Mouse (Mus musculus) large intestine, adult 2 months (tissue): ENCODE data around the gene Gsdme. TPM values are rescaled to one million over a fixed set of nuclear protein-coding genes. Genes with fewer than 3 reads are reported as not detected.

ENCODE experiments used
- DNase-seq: peaks from one replicate; pipeline ENCODE4 v3.0.0-alpha.2; 2012; ENCODE audit warnings: low read depth, low spot score
- WGBS: fragments of 180-500 bp; shearing (Covaris S2); methylation state at CpG from one replicate; pipeline ENCODE4 v1.1.7; 2018; 5-methylcytosine and 5-hydroxymethylcytosine counted together
- polyA plus RNA-seq: library from polyadenylated mRNA; depleted of rRNA; stranded (reverse); fragments of >200 nt; gene quantifications from 2 replicates; pipeline ENCODE4 v1.2.3, GENCODE M21; 2012; rRNA removed

The Gsdme gene
- polyA plus RNA-seq, result 52.1 and 68.5 TPM in 2 replicates

DNA sequence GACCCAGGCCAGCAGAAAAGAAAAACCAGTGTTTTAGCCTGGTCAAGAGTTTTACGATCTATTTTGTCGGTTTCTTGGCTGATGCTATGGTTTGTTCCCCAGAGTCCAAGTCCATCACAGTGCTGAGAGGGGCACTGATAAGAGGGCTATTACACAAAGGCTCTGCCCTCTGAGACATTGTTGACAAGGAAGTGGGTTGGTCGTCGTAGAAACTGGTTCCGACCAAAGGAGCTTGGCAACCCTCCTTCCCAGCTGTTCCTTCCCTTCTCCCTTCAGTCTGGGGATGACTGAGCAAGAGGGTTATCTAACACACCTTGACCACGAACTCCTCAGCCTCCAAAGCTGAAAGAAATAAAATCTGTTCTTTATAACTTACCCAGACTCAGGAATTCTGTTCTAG, at the start of gene Gsdme:
Gene Gsdme (minus strand): TSS at position 193 of the 400 bp plus-strand sequence.
- WGBS, result 22% methylated on average over 6 of the region's 6 CpGs
- no peak for DNase-seq

DNA sequence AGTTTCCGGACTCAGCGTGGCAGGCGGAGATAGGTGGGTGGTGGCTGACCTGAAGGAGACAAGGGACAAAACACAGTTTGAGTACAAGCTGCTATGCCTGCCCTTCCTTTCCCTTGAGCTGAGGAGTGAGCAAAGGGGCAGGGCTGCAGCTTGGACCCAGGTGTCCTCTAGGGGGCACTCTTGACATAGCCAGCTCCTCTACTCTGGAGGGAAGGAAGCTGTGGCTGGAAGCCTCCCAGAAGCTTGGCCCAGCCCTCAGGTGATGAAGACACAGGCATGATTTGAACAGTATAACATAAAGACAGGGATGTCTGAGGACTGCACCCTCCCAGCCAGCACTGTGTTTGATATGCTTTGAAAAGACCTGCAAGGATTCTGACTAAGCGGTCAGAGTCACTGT, 49.0 kb upstream of the Gsdme start:
- peak; percentile 52 for DNase-seq
- WGBS, result 42% methylated on average over 4 of the region's 4 CpGs

DNA sequence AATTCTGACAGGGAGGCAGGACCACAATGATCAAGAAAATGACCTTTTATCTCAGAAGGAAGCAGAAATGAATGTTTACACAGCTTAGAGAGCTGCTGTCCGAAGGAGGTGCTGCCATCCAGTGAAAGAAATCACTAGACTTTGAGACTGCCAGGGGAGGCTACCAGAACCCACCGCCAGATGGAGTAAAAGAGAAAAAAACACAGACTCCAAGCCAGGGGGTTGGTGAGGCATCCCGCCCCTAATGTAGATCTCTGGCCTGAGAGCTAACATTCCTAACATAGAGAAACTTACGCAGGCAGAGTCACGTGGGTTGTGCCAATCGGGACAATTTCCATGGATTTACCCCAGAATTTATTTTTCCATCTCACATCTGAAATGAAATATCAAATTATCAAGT, 45.4 kb upstream of the Gsdme start:
- no peak for DNase-seq
- WGBS, result 39% methylated on average over 6 of the region's 6 CpGs

- 81% methylated on average over 4 of the region's 4 CpGs for WGBS
- DNase-seq, result no peak
Observed at GRCm38 (mm10) chr6:50306625-50307024, 43.0 kb upstream of the Gsdme start.

DNA sequence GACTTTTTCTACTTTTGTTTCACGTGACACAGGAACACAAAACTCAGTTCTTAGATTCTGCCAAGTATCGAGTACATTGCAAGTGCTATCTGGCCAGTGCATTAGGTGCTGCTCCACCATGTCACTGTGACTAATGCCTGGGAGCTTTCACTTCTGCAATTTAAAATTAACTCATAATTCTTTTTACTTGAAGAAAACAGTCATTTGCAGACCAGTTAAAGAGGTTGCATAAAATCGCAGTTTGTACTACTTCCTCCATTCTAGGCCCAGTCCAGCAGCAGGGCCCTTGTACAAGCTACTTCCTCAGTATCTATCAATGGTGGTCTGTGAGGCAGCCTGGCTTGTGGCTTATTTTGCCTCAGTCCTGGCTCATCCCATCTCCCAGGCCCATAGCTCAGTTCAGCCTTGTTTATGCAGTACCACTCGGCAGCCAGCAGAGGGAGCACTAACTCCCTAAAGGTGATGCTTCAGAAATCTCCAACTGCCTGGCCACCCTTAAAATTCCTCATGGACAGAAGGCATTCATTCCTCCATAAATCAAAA, 41.4 kb upstream of the Gsdme start:
- 62% methylated on average over 4 of the region's 4 CpGs for WGBS
- peak; percentile 36 for DNase-seq

DNA sequence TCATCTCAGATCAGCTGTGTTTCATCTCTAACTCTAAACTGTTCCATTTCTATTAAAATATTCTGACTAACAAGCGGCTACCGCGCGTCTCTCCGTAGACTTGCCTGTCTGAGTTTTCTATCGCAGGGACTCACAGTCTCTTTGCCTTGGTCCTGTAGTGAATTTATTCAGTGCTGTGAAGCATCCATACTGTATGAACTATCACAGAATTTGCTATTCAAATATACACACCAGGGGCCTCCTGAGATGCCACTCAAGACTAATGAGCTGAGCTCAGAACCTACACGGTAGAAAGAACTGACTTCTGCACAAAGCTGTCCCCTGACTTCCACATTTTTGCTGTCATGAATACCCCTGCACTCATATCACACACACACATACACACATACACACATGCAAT, 37.5 kb upstream of the Gsdme start:
- 94% methylated on average over 7 of the region's 7 CpGs for WGBS
- no peak for DNase-seq

DNA sequence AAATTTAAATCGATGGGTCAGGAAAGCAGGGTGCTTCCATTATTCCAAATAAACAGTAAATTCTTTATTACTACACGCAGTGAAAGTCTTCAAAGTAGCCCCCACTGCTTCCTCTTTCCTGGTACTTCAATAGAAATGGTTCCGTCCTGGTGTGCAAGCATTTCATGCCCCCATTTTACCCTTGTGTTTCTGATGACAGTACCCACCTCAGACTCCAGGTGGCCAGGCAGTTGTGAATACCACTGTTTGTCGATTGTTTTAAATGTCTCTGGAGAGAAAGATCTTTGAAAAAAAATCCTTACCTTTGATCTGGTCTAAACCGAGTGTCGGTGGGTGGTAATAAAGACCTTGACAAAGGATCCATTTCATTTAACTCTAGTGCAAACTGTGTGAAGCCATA, 37.0 kb upstream of the Gsdme start:
- DNase-seq, result no peak
- 69% methylated on average over 6 of the region's 6 CpGs for WGBS

GRCm38 (mm10) chr6:50299071-50299470, 35.4 kb upstream of the Gsdme start:
- WGBS, result 87% methylated on average over 7 of the region's 7 CpGs
- DNase-seq, result no peak

GRCm38 (mm10) chr6:50297671-50298070, 34.0 kb upstream of the Gsdme start:
- no peak for DNase-seq
- WGBS, result 92% methylated on average over 9 of the region's 9 CpGs

GRCm38 (mm10) chr6:50295136-50295535, 31.5 kb upstream of the Gsdme start:
- 82% methylated on average over 10 of the region's 10 CpGs for WGBS
- DNase-seq, result no peak

GRCm38 (mm10) chr6:50294128-50294527, 30.5 kb upstream of the Gsdme start:
- WGBS, result 22% methylated on average over 1 of the region's 1 CpGs
- DNase-seq, result peak; percentile 51

DNA sequence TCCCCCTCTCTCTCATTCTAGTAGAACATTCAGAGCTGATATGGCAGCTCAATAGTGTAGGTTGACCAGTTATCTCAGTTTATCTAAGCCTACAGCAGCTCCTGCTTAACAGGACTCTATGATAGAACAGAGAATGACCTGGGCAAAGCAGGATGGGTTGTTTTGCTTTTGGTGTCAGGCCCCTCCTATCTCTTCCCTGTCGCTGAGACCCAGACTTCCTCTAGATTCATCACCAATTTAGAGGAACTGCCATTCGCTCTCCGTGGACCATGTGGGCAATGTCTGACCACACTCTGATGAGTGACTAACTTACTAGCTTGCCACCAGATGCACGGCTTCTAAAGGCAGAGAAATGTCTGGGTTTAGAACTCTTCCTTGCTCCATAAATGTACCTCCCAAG, 28.0 kb upstream of the Gsdme start:
- 81% methylated on average over 4 of the region's 4 CpGs for WGBS
- DNase-seq, result no peak

- 94% methylated on average over 3 of the region's 3 CpGs for WGBS
- DNase-seq, result no peak
Observed at GRCm38 (mm10) chr6:50286881-50287280, 23.2 kb upstream of the Gsdme start.

- WGBS, result 37% methylated on average over 7 of the region's 7 CpGs
- no peak for DNase-seq
Observed at GRCm38 (mm10) chr6:50279642-50280041, 16.0 kb upstream of the Gsdme start.

- peak; percentile 62 for DNase-seq
- WGBS, result 30% methylated on average over 4 of the region's 4 CpGs
Observed at GRCm38 (mm10) chr6:50273947-50274346, 10.3 kb upstream of the Gsdme start.

GRCm38 (mm10) chr6:50273416-50273815, 9.8 kb upstream of the Gsdme start:
- WGBS, result 45% methylated on average over 1 of the region's 1 CpGs
- DNase-seq, result no peak

- DNase-seq, result no peak
- WGBS, result 35% methylated on average over 7 of the region's 7 CpGs
Observed at GRCm38 (mm10) chr6:50262310-50262709, 1.4 kb downstream of the Gsdme start.

- no peak for DNase-seq
- WGBS, result under 1% methylated on average over 6 of the region's 6 CpGs
Observed at GRCm38 (mm10) chr6:50261922-50262261, 1.8 kb downstream of the Gsdme start.

DNA sequence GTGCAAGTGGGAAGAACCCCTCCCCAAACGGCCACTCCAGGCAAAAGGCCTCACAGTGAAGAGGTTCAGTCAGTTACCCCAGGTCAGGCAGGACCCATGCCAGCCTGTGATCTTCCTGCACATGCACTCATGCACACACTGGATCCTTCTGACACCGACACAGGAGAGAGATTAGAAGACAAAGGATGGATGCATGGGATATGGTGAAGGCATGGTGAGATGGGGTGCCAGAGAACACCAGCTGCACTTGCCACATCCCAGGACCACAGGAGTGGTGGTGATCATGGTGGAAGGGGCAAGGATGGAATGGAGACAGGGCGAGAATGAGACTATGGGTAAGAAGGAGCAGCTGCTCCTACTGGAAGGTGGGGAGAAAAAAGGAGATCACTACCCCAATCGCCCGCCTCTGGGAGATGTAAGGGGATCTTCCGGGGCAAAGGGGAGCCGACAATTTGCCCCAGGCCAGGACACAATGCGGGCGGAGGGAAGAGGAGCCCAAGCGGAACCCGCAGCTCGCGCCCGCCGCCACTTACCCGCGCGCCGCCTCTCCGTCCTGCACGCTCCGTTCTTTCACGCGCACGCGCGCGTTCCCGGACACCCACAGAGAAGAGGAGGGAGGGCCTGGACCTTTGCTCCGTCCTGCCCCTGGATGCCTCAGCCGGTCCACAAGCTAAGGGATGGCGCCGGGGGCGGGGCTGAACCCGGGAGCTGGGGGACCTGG, 2.3 kb downstream of the Gsdme start:
- peak; percentile 88 for DNase-seq
- WGBS, result 2% methylated on average over 35 of the region's 35 CpGs

GRCm38 (mm10) chr6:50255356-50255755, 8.3 kb downstream of the Gsdme start:
- no peak for DNase-seq
- WGBS, result 39% methylated on average over 5 of the region's 5 CpGs

- DNase-seq, result peak; percentile 76
- WGBS, result 3% methylated on average over 10 of the region's 10 CpGs
Observed at GRCm38 (mm10) chr6:50254723-50255184, 8.9 kb downstream of the Gsdme start.

DNA sequence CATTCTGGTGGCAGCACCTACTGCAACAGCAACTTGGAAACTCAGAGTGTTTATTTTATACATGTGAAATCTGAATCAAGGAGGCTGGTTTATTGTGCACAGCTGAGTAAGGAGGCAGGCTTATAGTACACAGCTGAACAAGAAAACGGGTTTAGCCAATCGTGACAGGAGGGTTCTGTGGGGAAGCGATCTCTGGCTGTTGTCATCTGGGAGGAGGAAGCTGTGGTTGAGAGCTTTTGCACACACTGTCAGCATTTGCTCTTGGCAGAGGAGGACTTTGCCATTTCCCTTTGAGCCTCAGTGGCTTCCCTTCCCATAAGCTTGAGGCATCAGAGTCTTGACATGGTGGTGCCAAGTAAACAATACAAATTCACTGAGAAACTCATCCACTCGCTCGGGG, 11.0 kb downstream of the Gsdme start:
- 58% methylated on average over 5 of the region's 5 CpGs for WGBS
- no peak for DNase-seq
